Mouse (Mus musculus): ENCODE results near the gene Pccb. TPM values are rescaled to one million over a fixed set of nuclear protein-coding genes. Genes with fewer than 3 reads are reported as not detected.

The Pccb gene
- total RNA-seq, 2 experiments from 2014 or later, result 54.1 to 56.4 TPM

Other genes starting within 250 kb of the Pccb start
- gene Msl2, start 39.2 kb upstream of the Pccb start, total RNA-seq (2021), result 10 to 100 TPM; 58.1 to 58.3 TPM
- 10 to 100 TPM; 21.2 to 23.0 TPM for gene Ppp2r3a, start 216.9 kb upstream of the Pccb start, total RNA-seq (2021)